Mouse (Mus musculus): ENCODE measurements around the gene Nol4l. TPM values are rescaled to one million over a fixed set of nuclear protein-coding genes. Genes with fewer than 3 reads are reported as not detected.
A peak's percentile ranks its signal among the peaks of the same experiment; 100 is the strongest.
"Not testable (repeated sequence)": the region's sequence is repeated elsewhere in the genome, so short reads cannot be mapped to it uniquely, and the experiment has no call there.

Nol4l gene
- polyA plus RNA-seq, 1 experiment from 2014 or later, result 5.8 TPM

DNA sequence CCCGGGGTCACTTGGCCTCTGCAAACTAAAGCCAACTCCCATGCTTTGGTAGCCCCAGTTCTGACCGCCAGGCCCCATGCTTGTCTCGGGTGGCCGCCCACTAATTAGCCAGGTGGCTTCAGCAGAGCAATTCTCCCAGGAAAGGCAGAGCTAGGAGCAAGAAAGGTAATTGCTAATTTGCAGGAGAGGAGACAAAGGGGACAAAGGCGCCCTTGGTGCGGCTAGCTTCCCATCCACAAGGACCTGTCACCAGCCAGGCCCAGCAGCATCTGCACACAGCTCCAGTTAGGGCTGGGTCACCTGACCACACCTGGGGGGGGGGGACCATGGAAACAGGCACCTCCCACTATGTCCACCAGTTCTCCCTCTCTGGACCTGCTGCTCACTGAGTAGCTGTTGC lies 18.2 kb downstream of the Nol4l start:
- WGBS (ENCODE audit: missing documents), result 96% methylated on average over 6 of the region's 6 CpGs
- Histone ChIP-seq H3K4me3 (ENCODE audit: inconsistent target) (no peak overlapping the region), H3K79me2 (ENCODE audit: inconsistent target) (peaks cover 87% of the 10 kb centered on the region; the same call in 1 of the 2 replicates), H3K36me3 (ENCODE audit: inconsistent target) (no peaks in the 10 kb centered on the region), H3K27ac (no peak overlapping the region)

DNA sequence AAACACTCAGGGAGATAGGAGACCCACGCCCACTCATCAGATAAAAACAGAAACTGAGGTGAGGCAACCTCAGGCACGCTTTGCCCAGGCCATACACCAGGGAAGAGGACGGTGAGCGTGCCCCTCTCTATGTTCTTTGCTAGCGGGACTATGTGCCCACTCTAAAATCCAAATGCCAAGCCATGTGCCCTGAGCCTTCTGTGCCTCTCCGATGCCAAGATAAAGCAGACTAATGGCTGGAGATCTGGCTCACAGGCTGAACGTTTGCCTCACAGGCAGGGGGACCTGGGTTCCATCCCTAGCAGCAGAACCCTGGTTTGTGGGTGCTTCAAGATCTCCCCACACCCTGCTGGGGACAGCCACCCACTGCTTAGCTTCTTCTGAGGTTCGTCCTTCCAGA lies 19.6 kb downstream of the Nol4l start:
- no peak overlapping the region for H3K4me3 ChIP-seq (ENCODE audit: inconsistent target)
- H3K79me2 ChIP-seq (ENCODE audit: inconsistent target), result peaks cover 87% of the 10 kb centered on the region; the same call in 1 of the 2 replicates
- WGBS (ENCODE audit: missing documents), result 97% methylated on average over 8 of the region's 8 CpGs
- no peaks in the 10 kb centered on the region for H3K36me3 ChIP-seq (ENCODE audit: inconsistent target)
- H3K27ac ChIP-seq, result no peak overlapping the region

DNA sequence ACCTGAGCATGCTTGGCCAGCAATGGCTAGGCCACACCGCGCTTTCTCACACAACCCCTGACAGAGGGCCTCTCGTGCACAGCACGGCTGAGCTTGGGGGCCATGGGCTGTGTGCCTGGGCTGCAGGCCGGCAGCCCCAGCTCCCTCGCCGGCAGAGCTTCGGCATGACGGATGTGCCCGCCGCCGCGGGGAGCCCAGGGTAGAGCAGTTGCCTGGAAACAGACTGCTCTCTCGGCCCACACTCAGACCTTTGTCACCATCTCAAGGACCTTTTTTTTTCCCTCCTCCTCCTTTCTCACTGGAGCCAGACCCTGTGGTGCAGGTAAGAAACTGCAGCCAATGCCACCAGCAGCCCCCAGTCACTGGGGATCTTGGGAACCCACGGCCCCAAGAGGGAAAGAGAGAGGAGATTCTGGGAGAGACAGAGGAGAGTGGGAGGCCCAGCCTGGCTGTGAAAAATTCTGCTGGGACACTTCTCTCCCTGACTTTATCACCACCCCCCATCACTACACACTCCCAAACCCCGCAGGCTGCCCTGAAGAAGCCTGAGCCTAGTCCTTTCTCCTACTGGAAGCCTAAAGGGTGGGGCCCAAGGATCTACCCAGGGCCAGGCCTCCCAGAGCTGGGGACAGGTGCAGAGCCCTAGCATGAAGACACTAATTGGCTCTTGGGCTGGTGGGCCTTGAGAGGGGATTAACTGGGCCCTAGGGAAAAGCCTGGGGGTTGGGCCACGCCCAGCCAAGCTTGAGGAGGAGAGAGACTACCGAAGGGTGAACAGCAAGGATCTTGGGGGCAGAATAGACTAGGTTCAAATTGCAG lies 20.4 kb downstream of the Nol4l start:
- Histone ChIP-seq H3K79me2 (ENCODE audit: inconsistent target) (peaks cover 87% of the 10 kb centered on the region; the same call in 1 of the 2 replicates), H3K36me3 (ENCODE audit: inconsistent target) (no peaks in the 10 kb centered on the region), H3K27ac (no peak overlapping the region), H3K4me3 (ENCODE audit: inconsistent target) (no peak overlapping the region)
- 65% methylated on average over 18 of the region's 18 CpGs for WGBS (ENCODE audit: missing documents)

DNA sequence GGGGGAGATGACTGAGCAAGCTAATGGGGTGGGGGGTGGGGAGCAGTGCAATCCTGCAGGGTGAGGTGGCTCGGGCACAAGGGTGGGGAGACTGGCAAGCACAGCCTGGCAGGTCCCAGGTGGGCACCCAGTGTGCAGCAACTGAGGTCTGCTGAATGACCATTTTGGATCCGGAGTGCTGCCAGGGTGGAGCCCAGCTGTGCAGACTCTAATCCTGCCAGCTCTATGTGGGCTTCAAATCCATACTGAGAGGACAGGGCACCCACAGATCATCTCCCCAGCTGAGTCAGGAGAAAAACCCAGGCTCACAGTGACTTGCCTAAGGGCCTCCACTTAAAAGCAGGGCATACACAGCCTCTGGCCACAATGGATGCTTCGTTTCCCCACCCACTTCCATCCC lies 21.4 kb downstream of the Nol4l start:
- H3K4me3 ChIP-seq (ENCODE audit: inconsistent target), result no peak overlapping the region
- no peaks in the 10 kb centered on the region for H3K36me3 ChIP-seq (ENCODE audit: inconsistent target)
- H3K79me2 ChIP-seq (ENCODE audit: inconsistent target), result peaks cover 79% of the 10 kb centered on the region; the same call in 1 of the 2 replicates
- no peak overlapping the region for H3K27ac ChIP-seq
- 94% methylated on average over 3 of the region's 3 CpGs for whole genome bisulfite sequencing (ENCODE audit: missing documents)

DNA sequence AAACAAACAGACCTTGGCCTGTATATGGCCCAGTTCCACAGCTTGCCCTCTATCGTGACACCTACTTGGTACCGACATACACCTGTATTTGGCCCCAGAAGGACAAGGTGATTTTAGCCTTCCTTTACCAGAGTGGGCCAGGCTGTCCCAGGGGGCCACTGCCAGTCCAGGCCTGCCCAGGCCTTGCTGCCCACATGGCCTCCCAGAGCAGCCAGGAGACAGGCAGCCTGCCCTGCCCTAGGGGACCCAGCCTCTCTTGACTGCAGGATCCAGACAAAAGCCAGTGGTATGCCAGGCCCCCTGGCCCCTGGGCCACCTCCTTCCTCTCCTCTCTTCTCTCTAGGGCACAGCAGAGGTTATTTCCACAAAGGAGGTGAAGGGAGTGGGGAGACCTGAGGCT lies 21.8 kb downstream of the Nol4l start:
- Histone ChIP-seq H3K36me3 (ENCODE audit: inconsistent target) (no peaks in the 10 kb centered on the region), H3K79me2 (ENCODE audit: inconsistent target) (peaks cover 75% of the 10 kb centered on the region; the same call in 1 of the 2 replicates), H3K27ac (no peak overlapping the region), H3K4me3 (ENCODE audit: inconsistent target) (no peak overlapping the region)
- WGBS (ENCODE audit: missing documents), result 97% methylated on average over 2 of the region's 2 CpGs

DNA sequence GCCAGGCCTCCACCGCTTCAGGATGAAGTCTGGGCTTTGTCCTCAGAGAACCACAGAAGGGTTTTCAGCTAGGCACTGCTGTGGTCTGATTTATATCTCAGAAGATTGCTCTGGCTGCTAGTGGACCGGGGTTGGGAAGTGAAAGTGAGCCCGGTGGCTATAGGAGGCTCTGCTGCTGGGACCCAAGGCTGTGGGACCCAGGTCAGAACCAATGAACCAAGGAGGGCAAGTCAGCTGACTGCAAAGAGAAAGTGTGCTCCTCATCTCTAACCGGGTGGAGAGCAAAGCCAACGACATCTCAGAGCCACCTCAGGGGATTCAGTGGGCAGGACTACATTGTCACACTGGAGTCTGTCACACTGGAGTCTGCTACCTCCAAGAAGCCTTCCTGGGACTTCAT lies 23.4 kb downstream of the Nol4l start:
- Histone ChIP-seq H3K36me3 (ENCODE audit: inconsistent target) (no peaks in the 10 kb centered on the region), H3K79me2 (ENCODE audit: inconsistent target) (peaks cover 69% of the 10 kb centered on the region; the same call in 1 of the 2 replicates), H3K27ac (no peak overlapping the region), H3K4me3 (ENCODE audit: inconsistent target) (no peak overlapping the region)
- WGBS (ENCODE audit: missing documents), result 42% methylated on average over 5 of the region's 5 CpGs

DNA sequence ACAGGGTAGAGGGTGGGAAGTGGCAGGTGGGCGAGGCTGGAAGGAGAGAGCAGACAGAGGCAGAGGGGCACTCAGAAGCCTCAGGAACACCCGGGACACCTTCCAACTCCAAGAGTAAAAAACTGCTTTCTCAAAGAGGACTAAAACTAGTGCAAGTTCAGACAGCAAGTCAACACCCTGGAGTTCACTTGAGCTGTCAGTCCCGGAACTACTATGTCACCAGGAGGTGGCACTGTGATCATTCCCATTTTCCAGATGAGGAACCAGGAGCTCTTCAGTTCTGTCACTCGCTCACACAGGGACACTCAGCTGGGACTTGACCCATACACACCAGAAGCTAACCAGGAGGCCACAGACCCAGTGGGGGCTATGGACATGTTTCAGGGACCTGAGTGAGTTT lies 30.6 kb downstream of the Nol4l start:
- 76% methylated on average over 4 of the region's 4 CpGs for WGBS (ENCODE audit: missing documents)
- peaks cover 43% of the 10 kb centered on the region; the same call in 1 of the 2 replicates for H3K79me2 ChIP-seq (ENCODE audit: inconsistent target)

DNA sequence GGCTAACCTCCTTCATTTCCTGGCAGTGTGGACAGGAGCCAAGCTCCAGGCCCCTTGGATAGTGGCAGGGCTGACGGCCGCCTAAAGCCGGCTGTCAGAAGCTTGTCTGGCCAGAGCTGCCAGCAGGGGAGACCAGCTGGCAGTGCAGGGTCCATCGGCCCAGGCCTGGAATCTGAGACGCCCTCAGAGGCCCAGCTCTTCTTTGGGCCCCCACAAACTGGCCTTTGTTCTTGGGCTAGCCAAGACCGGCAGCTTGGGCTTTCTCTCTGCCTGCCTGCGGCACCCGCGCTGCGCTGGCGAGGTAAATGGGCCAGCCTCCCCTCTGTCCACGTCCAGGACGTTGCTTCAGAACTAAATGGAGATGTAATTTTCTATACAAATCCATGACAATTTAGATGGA lies 32.9 kb downstream of the Nol4l start:
- peak overlapping the region; percentile 40 for H3K27ac ChIP-seq
- H3K36me3 ChIP-seq (ENCODE audit: inconsistent target), result no peaks in the 10 kb centered on the region
- peaks cover 36% of the 10 kb centered on the region; the same call in 1 of the 2 replicates for H3K79me2 ChIP-seq (ENCODE audit: inconsistent target)
- 94% methylated on average over 11 of the region's 13 CpGs for WGBS (ENCODE audit: missing documents)
- H3K4me3 ChIP-seq (ENCODE audit: inconsistent target), result no peak overlapping the region

More for the DNA sequence above, 30.6 kb downstream of the Nol4l start:
- Histone ChIP-seq H3K4me3 (ENCODE audit: inconsistent target) (no peak overlapping the region), H3K36me3 (ENCODE audit: inconsistent target) (no peaks in the 10 kb centered on the region), H3K27ac (no peak overlapping the region)

DNA sequence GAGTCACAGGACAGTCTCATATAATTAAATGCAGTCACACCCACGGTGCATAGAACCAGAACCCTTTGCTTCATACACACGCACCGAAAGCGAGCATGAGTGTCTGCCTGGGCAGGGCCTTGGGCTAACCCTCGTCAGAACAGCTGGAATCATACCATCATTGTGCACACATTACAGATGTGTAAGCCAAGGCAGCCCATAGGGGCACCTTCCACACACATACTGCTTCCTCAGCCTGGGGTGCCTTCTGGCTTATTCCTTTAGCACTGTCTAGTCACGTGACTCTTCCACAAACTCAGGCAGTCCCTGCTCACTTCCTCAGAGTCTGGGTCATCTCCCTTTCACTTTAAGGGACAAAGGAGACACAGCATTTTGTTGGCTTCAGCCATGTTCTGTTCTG lies 33.5 kb downstream of the Nol4l start:
- H3K4me3 ChIP-seq (ENCODE audit: inconsistent target), result no peak overlapping the region

DNA sequence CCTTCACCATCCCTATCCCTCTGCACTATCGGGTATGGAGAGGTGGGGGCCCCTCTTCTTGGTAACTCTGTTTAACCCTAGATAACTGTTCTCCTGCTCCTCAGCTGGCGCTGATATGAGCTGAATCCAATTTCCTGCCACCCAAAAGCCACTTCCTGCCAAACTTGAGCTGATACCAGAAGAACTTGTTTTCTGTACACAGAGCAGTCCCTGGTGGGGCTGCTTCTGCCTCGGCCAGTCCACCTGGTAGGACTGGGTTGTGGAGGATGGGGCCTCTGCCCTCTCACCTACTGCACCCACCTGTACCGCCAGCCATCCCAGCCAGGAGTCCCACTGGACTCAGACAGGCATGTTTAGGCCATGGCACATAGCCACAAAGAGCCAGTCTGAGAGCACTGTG lies 34.0 kb downstream of the Nol4l start:
- 29% methylated on average over 4 of the region's 4 CpGs for WGBS (ENCODE audit: missing documents)
- no peaks in the 10 kb centered on the region for H3K36me3 ChIP-seq (ENCODE audit: inconsistent target)
- H3K79me2 ChIP-seq (ENCODE audit: inconsistent target), result peaks cover 33% of the 10 kb centered on the region; the same call in 1 of the 2 replicates
- no peak overlapping the region for H3K4me3 ChIP-seq (ENCODE audit: inconsistent target)
- H3K27ac ChIP-seq, result peak overlapping the region; percentile 40

More for the DNA sequence above, 33.5 kb downstream of the Nol4l start:
- Histone ChIP-seq H3K36me3 (ENCODE audit: inconsistent target) (no peaks in the 10 kb centered on the region), H3K27ac (peak overlapping the region; percentile 40), H3K79me2 (ENCODE audit: inconsistent target) (peaks cover 36% of the 10 kb centered on the region; the same call in 1 of the 2 replicates)
- WGBS (ENCODE audit: missing documents), result 65% methylated on average over 6 of the region's 6 CpGs

DNA sequence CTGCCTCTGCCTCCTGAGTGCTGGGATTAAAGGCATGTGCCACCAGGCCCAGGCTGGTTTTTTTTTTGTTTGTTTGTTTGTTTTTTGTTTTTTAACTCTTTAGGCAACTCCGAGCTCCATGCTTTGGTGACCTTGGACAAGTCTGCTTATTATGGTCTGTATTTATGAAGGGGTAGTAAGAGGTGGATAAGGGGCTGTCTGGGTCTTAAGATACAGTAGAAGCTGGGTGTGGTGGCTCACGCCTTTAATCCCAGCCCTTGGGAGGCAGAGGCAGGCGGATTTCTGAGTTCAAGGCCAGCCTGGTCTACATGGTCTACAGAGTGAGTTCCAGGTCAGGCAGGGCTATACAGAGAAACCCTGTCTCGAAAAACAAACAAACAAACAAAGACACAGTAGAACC lies 34.4 kb downstream of the Nol4l start:
- peaks cover 33% of the 10 kb centered on the region; the same call in 1 of the 2 replicates for H3K79me2 ChIP-seq (ENCODE audit: inconsistent target)
- H3K4me3 ChIP-seq (ENCODE audit: inconsistent target); H3K36me3 ChIP-seq (ENCODE audit: inconsistent target): not testable (repeated sequence)
- 85% methylated on average over 4 of the region's 4 CpGs for WGBS (ENCODE audit: missing documents)
- peak overlapping the region; percentile 40; the same call in 1 of the 2 replicates for H3K27ac ChIP-seq

DNA sequence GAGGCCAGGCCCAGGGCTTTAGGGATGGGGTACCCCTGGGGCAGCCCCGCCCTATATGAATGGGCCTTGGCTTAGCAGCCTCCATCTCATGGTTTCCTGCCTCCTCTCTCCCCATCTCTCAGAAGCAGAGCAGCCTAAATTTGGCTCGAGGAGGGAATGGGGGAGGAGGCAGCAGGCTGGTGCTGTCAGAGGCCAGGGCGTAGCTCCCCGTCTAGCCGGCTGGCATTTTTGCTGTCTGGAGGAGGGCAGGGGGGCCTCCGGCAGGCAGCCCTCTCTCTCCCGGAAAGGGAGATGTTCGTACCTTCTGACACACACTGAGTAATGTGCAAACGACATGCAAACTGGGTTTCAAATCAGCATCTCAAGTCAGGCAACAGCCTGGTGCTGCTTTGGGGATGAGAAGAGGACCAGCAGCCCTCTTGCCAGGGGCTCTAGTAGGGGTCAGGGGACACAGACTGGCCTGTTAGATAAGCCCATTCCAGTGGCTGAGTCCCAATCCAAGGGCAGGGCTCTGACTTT lies 35.4 kb downstream of the Nol4l start:
- no peak overlapping the region for H3K27ac ChIP-seq
- no peak overlapping the region for H3K4me3 ChIP-seq (ENCODE audit: inconsistent target)
- H3K36me3 ChIP-seq (ENCODE audit: inconsistent target), result no peaks in the 10 kb centered on the region
- 48% methylated on average over 7 of the region's 9 CpGs for WGBS (ENCODE audit: missing documents)
- H3K79me2 ChIP-seq (ENCODE audit: inconsistent target), result peaks cover 33% of the 10 kb centered on the region; the same call in 1 of the 2 replicates

DNA sequence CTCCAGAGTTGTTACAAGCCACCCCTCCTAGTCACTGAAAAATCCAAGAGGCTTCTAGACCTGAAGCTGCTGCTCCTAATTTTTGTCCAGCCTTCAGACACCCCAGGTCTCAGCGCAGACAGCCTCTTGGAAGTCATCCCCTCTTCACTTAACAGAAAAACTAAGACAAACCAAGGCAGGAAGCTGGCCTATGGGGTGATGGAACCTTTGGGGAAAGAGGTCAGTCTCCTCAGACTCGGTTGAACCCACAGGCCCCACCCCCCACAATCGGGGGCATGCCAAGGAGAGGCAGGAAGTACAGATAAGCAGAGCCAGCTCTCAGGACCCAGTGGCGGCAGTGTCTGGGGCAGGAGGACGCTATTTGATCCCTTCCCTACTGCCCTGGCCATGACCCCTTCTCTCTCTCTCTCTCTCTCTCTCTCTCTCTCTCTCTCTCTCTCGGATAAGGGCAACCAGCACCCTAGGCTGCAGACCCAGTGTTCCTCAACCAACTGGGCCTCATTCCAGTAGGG lies 35.9 kb downstream of the Nol4l start:
- Histone ChIP-seq H3K79me2 (ENCODE audit: inconsistent target) (peaks cover 33% of the 10 kb centered on the region; the same call in 1 of the 2 replicates), H3K4me3 (ENCODE audit: inconsistent target) (no peak overlapping the region), H3K27ac (no peak overlapping the region), H3K36me3 (ENCODE audit: inconsistent target) (no peaks in the 10 kb centered on the region)
- WGBS (ENCODE audit: missing documents), result 38% methylated on average over 6 of the region's 6 CpGs

DNA sequence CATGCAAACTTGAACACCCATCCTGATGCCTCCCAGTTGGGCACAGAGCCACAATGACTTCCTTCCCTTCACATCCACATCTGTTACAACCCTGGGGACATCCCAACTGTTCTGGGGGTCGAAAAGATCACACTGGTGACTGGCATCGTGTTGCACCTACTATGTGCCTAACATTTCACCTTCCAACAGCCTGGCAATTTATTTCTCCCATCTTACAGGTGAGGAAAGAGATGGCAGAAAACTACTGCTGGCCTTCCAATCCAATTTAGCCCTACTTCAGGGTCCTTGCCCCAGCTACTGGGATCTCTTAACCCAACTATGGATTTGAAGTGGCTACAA lies 36.4 kb downstream of the Nol4l start:
- Histone ChIP-seq H3K79me2 (ENCODE audit: inconsistent target) (peaks cover 33% of the 10 kb centered on the region; the same call in 1 of the 2 replicates), H3K27ac (no peak overlapping the region), H3K4me3 (ENCODE audit: inconsistent target) (no peak overlapping the region), H3K36me3 (ENCODE audit: inconsistent target) (no peaks in the 10 kb centered on the region)
- 9% methylated on average over 2 of the region's 2 CpGs for WGBS (ENCODE audit: missing documents)

Measured in macrophage (primary cell).